Mouse (Mus musculus) stomach, adult 2 months (tissue): ENCODE measurements around the gene Arntl2. TPM values are rescaled to one million over a fixed set of nuclear protein-coding genes. Genes with fewer than 3 reads are reported as not detected.

Experiments used
- polyA plus RNA-seq: library from polyadenylated mRNA; depleted of rRNA; stranded (reverse); fragments of >200 nt; gene quantifications from 2 replicates; pipeline ENCODE4 v1.2.3, GENCODE M21; 2012; rRNA removed

Gene Arntl2
- 4.5 and 5.9 TPM in 2 replicates for polyA plus RNA-seq

DNA sequence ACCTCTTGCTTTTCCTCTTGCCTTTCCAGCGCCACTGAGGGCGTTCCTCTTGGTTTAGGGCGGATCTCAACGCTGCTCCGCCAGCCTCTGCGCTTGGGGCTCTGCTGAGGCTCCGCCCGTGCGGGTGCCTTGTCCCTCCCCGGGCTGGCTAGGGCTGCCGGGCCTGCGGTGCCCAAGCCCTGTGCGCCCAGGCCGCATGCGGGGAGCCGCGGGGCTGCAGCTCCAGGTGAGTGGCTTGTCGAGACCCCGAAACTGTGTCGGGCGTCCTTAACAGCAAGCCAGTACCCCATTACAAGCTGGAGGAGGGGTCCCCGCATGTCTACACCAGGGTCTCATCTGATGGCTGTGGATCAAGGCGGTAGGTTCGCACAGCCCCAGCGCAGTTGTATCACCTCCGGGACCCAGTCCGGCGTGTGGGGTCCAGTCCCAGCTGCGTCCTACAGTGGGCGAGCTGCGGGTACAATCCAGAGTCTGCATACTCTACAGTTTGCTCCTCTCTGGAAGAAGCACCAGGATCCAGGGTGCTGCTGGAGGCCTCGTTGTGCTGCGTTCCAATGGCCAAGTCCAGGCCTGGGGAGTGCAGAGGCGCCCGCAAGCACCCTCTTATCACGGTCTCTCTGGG lies at the start of gene Arntl2:
TSS of gene Arntl2 (plus strand) at position 132 of the 622 bp plus-strand sequence.

GRCm38 (mm10) chr6:146850050-146850449 lies 54.2 kb downstream of the Arntl2 start, which contains the start of gene Smco2:
Gene Smco2, plus strand, starts transcription at chr6:146850104.

Other genes with a start within 250 kb of the Arntl2 start
- 32.6 and 74.2 TPM in 2 replicates for gene Fgfr1op2, start 218.9 kb upstream of the Arntl2 start, polyA plus RNA-seq
- 2.1 and 2.4 TPM in 2 replicates for gene Ints13, start 218.2 kb upstream of the Arntl2 start, polyA plus RNA-seq
- 4.6 and 6.1 TPM in 2 replicates for gene Med21, start 153.5 kb upstream of the Arntl2 start, polyA plus RNA-seq
- gene Tm7sf3, start 153.2 kb upstream of the Arntl2 start, polyA plus RNA-seq = 5.1 and 5.7 TPM in 2 replicates
- gene Stk38l, start 71.1 kb upstream of the Arntl2 start, polyA plus RNA-seq = 1.2 and 1.4 TPM in 2 replicates
- gene Smco2, start 54.0 kb downstream of the Arntl2 start, polyA plus RNA-seq = not detected in 2 replicates
- 3.4 and 4.8 TPM in 2 replicates for gene Ppfibp1, start 92.4 kb downstream of the Arntl2 start, polyA plus RNA-seq
- gene 1700034J05Rik, start 158.4 kb downstream of the Arntl2 start, polyA plus RNA-seq = not detected in 2 replicates
- 8.3 and 10.0 TPM in 2 replicates for gene Rep15, start 236.5 kb downstream of the Arntl2 start, polyA plus RNA-seq
- gene Mrps35, start 246.7 kb downstream of the Arntl2 start, polyA plus RNA-seq = 2.8 and 5.3 TPM in 2 replicates